Mouse (Mus musculus) frontal cortex, adult (tissue): Measurements from ENCODE around the gene Srsx.
"Not testable (repeated sequence)": the region's sequence is repeated elsewhere in the genome, so short reads cannot be mapped to it uniquely, and the experiment has no call there.

Source experiments
- ATAC-seq: cut with Nextera tagmentation; 2 replicates; pipeline ENCODE4 v1.9.2; 2017; ENCODE audit warnings: mild to moderate bottlenecking, moderate library complexity, mixed read lengths; ENCODE audit not compliant: low TSS enrichment

Gene Srsx

DNA sequence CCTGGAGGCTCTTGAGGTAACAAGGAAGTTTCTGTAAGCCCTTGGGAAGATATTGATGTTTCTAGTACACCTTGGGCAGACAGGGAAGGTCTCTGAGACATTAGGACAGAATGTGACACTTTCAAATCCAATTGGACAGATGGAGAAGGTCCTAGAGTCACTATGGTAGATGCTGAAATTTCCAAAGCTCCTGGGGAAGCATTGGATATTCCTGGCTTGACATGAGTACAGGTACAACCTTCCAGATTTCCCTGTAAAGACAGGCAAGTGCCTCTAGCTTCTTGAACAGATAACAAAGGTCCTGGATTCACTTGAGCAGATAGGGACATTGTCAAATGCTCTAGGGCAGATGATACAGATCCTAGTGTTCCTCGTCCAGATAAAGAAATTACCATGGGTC lies at the start of gene Srsx:
Gene Srsx (minus strand): TSS at position 101 of the 400 bp plus-strand sequence.
- not testable (repeated sequence) for ATAC-seq

DNA sequence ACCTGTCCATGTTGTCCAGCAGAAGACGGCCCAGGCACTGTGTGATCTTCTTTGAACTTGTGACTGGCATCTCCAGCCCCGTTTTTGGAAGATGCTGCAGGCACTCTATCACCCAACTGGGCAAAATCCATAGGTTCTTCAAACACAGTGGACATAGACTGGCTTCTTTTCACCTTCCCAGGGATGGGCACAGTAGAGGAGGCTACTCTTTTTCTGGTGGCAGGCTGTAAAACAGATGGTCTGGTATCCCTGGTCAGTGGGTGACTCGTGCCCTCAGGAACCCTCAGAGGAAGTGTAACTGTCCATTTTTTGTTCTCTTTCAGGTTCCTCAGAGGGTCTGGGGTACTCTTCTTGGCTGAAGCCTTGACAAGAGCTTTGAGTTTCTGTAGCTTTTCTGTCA lies 24.5 kb upstream of the Srsx start, which contains the start of gene Gm17577:
Gene Gm17577 (minus strand): TSS at position 101 of the 400 bp plus-strand sequence.
- ATAC-seq = not testable (repeated sequence)
